17 mouse cellular contexts compared by ENCODE assay signal in the genomic region with DNA sequence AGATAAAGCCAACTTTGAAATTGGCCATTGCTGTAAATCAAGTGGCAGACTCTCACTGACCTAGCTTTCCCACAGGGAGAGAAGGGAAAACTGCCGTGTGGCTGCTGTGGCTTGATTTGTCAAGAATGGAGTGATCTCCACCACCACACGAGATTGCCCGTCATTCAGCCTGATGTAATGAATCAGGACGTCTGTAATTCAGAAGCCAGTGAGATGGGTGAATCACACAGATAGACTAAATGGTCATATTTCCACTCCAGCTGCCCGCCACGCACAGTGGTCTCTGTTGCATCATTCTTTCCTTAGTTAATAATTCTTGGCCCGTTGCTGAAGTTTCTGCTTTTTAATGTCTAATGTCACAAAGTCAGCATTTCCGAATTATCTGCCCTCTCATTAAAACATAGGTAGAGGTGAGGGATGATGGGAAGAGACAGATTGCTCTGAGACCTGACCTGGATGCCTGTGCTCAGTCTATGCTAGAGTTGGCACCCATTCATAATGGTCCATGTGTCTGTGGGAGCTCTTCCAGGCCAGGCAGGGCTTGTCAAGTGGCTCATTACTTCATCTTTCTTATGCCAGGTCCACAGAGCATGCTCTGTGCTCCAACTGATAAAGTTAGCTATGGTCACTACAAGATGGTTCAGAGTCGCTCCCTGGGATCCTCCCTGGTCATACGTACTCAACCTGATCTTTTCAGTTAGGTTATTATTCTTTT. TPM values are rescaled to one million over a fixed set of nuclear protein-coding genes. Genes with fewer than 3 reads are reported as not detected.
DNase-seq lines count a peak whose midpoint lies in the region; ATAC-seq and TF ChIP-seq lines count a peak whose summit lies in the region.
"Had no signal": no experiment of that assay in that cellular context is flagged by ENCODE, and none has a peak within 500 bp of the region (broad histone marks: within the 10 kb centered on the region; RNA-seq: fewer than 3 reads in every experiment).

No protein-coding gene starts in this region.

- CTCF ChIA-PET in Patski (lab: Charles Lee): interaction anchor here (1.2 to 2.1 kb wide), 3 partner anchors 9 to 150 kb away, joined by 3 to 5 read pairs (median 4); no protein-coding TSS in a partner anchor

- peak overlapping the region; percentile 36 for H3K27ac ChIP-seq in heart, embryonic 16.5 days (ENCODE audit: low read length)
- H3K27ac ChIP-seq in forebrain, embryonic 11.5 days (ENCODE audit: low read depth, low read length): no peak overlapping the region
- no peak overlapping the region for H3K27ac ChIP-seq in midbrain, embryonic 15.5 days
- H3K27ac ChIP-seq: forebrain, embryonic 12.5 days; gastrocnemius, adult 2 months; hindbrain, embryonic 12.5 days had no signal

- H3K36me3 ChIP-seq in heart, embryonic 16.5 days (ENCODE audit: control insufficient read depth, insufficient read depth): no peaks in the 10 kb centered on the region
- H3K36me3 ChIP-seq in forebrain, embryonic 11.5 days (ENCODE audit: control insufficient read depth, insufficient read depth, low read length): no peaks in the 10 kb centered on the region
- no peaks in the 10 kb centered on the region for H3K36me3 ChIP-seq in midbrain, embryonic 15.5 days (replicated peaks)
- H3K36me3 ChIP-seq: forebrain, embryonic 12.5 days; G1E; hindbrain, embryonic 12.5 days had no signal

- no peaks in the 10 kb centered on the region for H3K9me3 ChIP-seq in heart, embryonic 16.5 days (replicated peaks; ENCODE audit: control insufficient read depth, low read length)
- no peaks in the 10 kb centered on the region for H3K9me3 ChIP-seq in forebrain, embryonic 11.5 days (ENCODE audit: control insufficient read depth, low read length)
- no peaks in the 10 kb centered on the region for H3K9me3 ChIP-seq in midbrain, embryonic 15.5 days
- H3K9me3 ChIP-seq: forebrain, embryonic 12.5 days; hindbrain, embryonic 12.5 days; megakaryocyte, embryonic 14.5 days had no signal

- H3K9ac ChIP-seq in heart, embryonic 16.5 days (ENCODE audit: low read length): no peak overlapping the region
- H3K9ac ChIP-seq in forebrain, embryonic 11.5 days (ENCODE audit: low read length): no peak overlapping the region
- H3K9ac ChIP-seq in midbrain, embryonic 15.5 days: no peak overlapping the region
- H3K9ac ChIP-seq: forebrain, embryonic 12.5 days; hindbrain, embryonic 12.5 days had no signal

- no peak overlapping the region for H3K4me2 ChIP-seq in heart, embryonic 16.5 days (ENCODE audit: low read depth, low read length)
- H3K4me2 ChIP-seq in forebrain, embryonic 11.5 days (ENCODE audit: low read depth, low read length, severe bottlenecking): no peak overlapping the region
- no peak overlapping the region for H3K4me2 ChIP-seq in midbrain, embryonic 15.5 days
- H3K4me2 ChIP-seq: forebrain, embryonic 12.5 days; hindbrain, embryonic 12.5 days; liver, embryonic 11.5 days had no signal

- H3K27me3 ChIP-seq in Patski: no peaks in the 10 kb centered on the region
- H3K27me3 ChIP-seq in heart, embryonic 16.5 days (ENCODE audit: control insufficient read depth, insufficient read depth, low read length): no peaks in the 10 kb centered on the region
- no peaks in the 10 kb centered on the region for H3K27me3 ChIP-seq in forebrain, embryonic 11.5 days (ENCODE audit: control insufficient read depth, insufficient read depth, low read length)
- no peaks in the 10 kb centered on the region for H3K27me3 ChIP-seq in midbrain, embryonic 15.5 days (replicated peaks)
- H3K27me3 ChIP-seq: forebrain, embryonic 12.5 days; hindbrain, embryonic 12.5 days had no signal

- H3K4me3 ChIP-seq in heart, embryonic 16.5 days (ENCODE audit: low read length): no peak overlapping the region
- H3K4me3 ChIP-seq in forebrain, embryonic 11.5 days (ENCODE audit: low read depth, low read length): no peak overlapping the region
- no peak overlapping the region for H3K4me3 ChIP-seq in midbrain, embryonic 15.5 days
- H3K4me3 ChIP-seq: forebrain, embryonic 12.5 days; gastrocnemius, adult 2 months; hindbrain, embryonic 12.5 days; megakaryocyte, embryonic 14.5 days had no signal

- peak; percentile 80 for ATAC-seq in Patski
- ATAC-seq in heart, embryonic 16.5 days (replicated peaks; ENCODE audit: extremely low read depth, insufficient read depth, low FRiP score): no peak
- no peak for ATAC-seq in forebrain, embryonic 11.5 days (replicated peaks; ENCODE audit: low FRiP score)
- ATAC-seq in midbrain, embryonic 15.5 days (replicated peaks): no peak
- ATAC-seq: activated CD4-positive, CD25-positive, alpha-beta regulatory T cell, adult 4 months had no signal

- intact Hi-C loops in heart, postnatal 25 days (cut with DNase I): no loop called here

- TF ChIP-seq CTCF in Patski (IDR thresholded peaks at IDR 0.05): no peak

- POLR2A ChIA-PET in Patski (lab: Charles Lee): no interaction called here

- 48% methylated on average over 10 of the region's 10 CpGs for WGBS in heart, embryonic 16.5 days
- 90% methylated on average over 10 of the region's 10 CpGs for WGBS in forebrain, embryonic 11.5 days
- 88% methylated on average over 10 of the region's 10 CpGs for WGBS in midbrain, embryonic 15.5 days

- peaks cover 61% of the 10 kb centered on the region for H3K4me1 ChIP-seq in heart, embryonic 16.5 days (ENCODE audit: control insufficient read depth, insufficient read depth, low read length)
- H3K4me1 ChIP-seq in forebrain, embryonic 11.5 days (replicated peaks; ENCODE audit: control insufficient read depth, insufficient read depth, low read length): no peaks in the 10 kb centered on the region
- H3K4me1 ChIP-seq in midbrain, embryonic 15.5 days: no peaks in the 10 kb centered on the region
- H3K4me1 ChIP-seq: forebrain, embryonic 12.5 days; hindbrain, embryonic 12.5 days; megakaryocyte, embryonic 14.5 days had no signal

- peak; percentile 93 for DNase-seq in heart, adult 11 months
- DNase-seq in heart, postnatal 25 days (ENCODE audit: low spot score): no peak
- peak; percentile 68 for DNase-seq in Patski (ENCODE audit: low read depth, low spot score)
- peak; percentile 75 to 78 for DNase-seq in cerebellum, postnatal 10 days
- no peak for DNase-seq in forebrain, embryonic 11.5 days (ENCODE audit: low spot score)
- DNase-seq in natural killer cell, adult 2 months (ENCODE audit: low spot score in 2 of 2): no peak
- DNase-seq: B cell, adult 2 months; gastrocnemius, adult 2 months; kidney, adult 8-10 months had no signal

- in situ Hi-C loops in Patski (cut with MboI; ENCODE audit: low pct_unique_long_range_greater_than_20kb): no loop called here

RNA-seq across cellular contexts. Expression of a gene that starts 34.1 kb away (rescaled TPM):
- total RNA-seq in heart, postnatal 25 days (2021): 10 to 100 TPM; 37.4 to 44.3 TPM
- 1.6 TPM for polyA plus RNA-seq in Patski (2021)
- 57.5 and 60.2 TPM in 2 replicates for polyA plus RNA-seq in heart, embryonic 16.5 days (2015; fragmentation: Nextera tagmentation; extraction: Ambion mirVana)
- polyA plus RNA-seq in forebrain, embryonic 11.5 days (2014; fragmentation: Nextera tagmentation; extraction: Ambion mirVana): 21.1 and 22.3 TPM in 2 replicates
- 10.9 and 11.3 TPM in 2 replicates for polyA plus RNA-seq in midbrain, embryonic 15.5 days (2015; fragmentation: Nextera tagmentation; extraction: Ambion mirVana)
- total RNA-seq: G1E had no signal
- polyA plus RNA-seq: G1E had no signal

Comparison
In these comparisons a context has a peak if more than half of its experiments do, and no peak if none do; other contexts are left out.
1. DNase-seq: peak in heart, adult 11 months (single experiment), Patski (single experiment) and cerebellum, postnatal 10 days (2 of 2); none in heart, postnatal 25 days (single experiment), forebrain, embryonic 11.5 days (single experiment) and natural killer cell, adult 2 months (0 of 2).